Mouse (Mus musculus): ENCODE data around the gene Acbd4.

Acbd4 gene

DNA sequence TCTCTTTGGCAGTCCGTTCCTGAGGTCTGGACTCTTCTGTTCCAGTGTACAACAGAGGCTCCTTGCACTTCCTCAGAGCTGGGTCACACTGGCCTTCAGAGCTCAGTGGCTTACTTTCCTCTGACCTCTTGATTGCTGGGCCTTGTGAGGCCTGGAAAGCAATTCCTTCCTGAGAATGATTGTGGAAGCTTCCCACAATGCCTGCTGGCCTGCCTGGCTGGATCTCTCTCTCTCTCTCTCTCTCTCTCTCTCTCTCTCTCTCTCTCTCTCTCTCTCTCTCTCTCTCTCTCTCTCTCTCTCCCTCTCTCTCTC, 40.4 kb downstream of the Acbd4 start:
- DNase-seq (ENCODE audit: low spot score): no peak

DNA sequence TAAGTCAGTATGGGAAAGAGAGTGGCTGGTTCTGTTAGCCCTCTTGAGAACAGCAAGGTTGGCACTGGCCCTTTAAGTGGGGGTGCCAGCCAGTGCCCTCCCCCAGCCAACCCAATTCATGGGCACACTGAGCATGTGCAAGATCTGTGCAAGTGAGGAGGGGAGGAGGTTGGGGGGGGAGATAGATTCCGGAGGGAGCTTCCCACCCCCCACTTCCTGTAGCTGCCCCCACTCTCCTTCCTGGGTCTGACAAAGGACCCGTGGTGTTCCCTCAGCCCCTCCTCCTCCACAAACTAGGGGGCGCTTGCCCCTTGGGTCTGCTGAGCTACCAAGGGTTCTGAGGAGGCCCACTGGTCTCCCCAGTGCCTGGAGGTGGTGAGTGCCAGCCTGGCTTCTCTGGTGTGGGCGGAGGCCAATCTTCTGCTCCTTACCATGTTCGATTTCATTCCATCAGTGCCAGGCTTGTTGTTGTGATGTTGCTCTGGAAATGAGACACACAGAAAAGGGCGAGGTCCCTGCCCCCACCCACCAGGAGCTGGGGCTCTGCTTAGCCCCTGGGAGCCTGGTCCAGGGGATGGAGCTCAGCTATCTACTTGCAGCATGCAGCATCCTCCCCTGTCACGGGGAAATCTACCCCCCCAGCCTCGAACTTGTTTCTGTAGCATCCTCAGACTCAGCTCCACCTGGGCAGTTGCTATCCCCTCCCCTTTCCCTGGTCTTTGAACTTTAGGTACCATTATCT, 41.1 kb downstream of the Acbd4 start:
- DNase-seq (ENCODE audit: low spot score): peak; percentile 60

DNA sequence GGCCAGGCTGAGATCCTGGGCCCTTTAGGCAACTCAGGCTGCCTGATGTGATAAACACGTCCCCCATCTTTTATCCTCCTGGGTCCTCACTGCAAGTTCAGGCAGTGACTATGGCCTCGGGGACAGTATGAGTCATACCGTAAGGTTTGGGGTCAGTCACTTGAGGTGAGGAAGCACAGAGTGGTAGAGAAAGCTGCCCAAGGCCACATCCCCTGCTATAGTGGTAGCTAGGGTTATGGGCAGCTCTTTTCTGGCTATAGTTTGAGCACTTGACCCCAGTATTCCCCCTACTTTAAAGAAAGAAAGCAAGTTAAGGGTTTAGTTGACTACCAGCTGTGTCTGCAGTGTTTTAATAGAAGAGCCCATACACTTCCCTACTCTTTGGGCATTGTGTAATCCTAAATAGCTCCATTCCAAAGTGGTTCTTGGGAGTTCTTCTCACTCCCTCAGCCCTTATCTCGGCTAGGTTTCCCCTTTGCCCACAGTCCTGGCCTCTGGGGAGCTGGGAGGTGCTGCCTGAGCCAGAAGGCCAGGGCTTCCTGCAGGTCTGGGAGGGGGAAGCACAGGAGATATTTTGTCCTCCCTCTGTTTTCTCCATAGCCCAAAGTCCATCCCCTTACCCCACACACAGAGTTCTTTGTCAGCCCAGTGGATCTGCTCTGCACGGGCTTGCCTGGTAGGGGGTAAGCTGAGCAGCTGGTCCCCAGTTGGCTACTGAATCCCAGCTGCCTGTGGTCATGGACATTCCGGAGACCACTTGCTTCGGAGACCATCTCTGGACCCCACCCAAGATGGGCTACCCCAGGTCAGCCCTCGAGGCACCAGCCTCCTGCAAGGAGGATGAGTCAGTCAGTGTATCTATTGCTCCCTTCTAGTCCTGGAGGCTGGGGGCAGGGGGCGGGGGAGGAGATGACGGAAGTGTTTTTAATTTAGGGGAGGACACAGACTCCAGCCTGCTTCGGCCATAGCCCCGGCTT, 43.1 kb downstream of the Acbd4 start:
- no peak for DNase-seq (ENCODE audit: low spot score)

DNA sequence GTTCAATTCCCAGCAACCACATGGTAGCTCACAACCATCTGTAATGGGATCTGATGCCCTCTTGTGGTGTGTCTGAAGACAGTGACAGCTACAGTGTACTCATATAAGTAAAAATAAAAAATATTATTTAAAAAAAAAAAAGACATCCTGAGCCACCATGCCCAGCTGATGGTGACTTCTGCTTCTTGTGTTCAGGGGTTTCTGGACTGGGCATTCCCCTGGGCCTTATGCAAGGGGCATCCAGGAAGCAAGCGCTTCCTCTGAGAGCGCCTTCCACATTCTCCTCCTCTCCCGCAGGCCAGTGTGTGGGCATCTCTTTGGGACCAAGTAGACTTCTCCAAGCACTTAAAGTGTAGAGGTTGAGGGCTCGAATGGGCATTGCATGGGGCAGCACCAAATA, 44.9 kb downstream of the Acbd4 start:
- DNase-seq (ENCODE audit: low spot score): no peak

DNA sequence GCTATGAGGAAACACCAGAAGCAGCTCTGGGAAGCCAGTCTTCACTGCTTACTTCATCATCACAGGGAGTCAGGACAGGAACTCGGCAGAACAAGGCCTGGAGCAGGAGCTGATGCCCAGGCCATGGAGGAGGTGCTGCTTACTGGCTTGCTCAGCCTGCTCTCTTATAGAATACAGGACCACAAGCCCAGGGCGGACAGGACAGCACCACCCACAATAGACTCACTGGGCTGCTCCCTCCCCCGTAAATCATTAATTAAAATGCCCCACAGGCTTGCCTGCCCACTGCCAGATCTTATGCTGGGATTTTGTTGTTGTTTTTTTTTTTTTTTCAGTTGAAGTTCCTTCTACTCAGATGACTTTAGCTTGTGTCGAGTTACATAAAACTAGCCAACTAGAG, 46.3 kb downstream of the Acbd4 start:
- DNase-seq (ENCODE audit: low spot score): no peak

DNA sequence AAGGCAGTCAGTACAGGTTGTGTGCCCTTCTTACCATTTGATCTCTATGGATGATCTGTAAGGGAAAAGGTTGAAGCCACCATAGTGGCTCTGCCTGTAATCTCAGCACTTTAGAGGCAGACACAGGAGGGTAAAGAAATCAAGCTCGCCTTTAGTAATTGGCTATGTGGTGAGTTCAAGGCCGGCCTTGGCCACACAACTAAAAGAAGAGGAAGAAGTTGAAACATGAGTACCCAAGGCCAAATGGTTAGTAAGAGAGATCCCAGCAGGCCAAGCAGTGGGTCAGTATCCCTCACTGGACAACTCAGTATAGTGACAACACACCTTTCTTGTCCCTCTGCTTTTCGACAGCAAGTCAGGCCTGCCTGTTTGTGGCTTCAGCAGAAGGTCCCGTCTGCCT, 48.3 kb downstream of the Acbd4 start:
- no peak for DNase-seq (ENCODE audit: low spot score)

DNA sequence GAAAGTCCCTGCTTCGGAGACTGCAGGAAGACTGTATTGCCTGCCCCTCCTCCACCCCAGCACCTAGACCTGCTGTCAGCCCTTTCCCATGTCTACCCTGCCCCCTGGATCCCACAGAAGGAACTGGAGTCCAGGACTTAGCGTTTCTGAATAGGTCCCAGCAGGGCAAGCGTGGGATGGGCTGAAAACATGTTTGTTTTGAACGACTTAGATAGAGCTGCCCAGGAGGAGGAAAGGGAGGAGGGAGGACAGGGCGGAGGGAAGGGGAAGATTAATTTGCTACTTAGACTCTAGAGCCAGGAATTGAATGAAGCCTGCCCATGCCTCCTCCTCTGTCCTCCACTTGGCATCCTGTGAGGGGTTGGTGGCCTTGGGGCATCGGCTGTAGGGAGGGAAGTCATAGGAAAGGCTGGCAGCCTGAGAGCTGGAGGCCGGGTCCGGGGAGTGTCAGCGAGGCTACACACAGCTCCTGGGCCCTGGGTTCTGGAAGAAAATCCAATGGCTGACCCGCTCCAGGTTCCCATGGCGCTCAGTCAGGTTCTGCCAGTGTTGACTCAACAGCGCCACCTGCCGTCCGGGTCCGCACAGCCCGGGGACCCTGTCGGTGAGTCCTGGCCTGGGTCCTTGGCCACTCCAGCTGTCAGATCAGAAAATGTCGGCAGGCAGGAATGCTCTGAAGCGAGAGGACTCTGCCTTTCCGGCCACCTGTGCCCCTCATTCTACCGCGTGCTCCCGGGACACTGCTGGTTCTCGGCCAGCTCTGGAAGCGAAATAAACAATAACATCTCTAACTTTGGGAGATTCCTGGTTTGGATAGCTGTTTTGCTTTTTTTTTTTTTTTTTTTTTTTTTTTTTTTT, 57.4 kb downstream of the Acbd4 start:
- DNase-seq (ENCODE audit: low spot score): peak; percentile 95

DNA sequence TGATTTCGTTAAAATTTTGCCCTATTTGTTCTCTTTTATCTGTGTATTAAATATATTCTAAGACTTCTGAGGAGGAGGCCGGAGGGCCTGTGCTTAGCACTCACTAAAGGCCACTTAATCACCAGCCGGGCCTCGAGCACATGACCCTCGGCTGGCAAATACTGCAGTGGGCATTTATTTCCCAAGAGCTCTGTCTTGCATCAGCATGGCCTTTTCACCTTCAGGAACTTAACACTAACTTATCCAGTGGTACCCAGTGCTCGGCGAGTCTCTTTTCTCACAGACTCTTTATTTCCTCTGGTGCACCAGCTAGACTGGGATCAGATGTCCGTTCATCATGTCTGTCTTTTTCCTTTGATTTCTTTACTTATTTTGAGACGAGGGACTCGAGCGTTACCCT, 59.3 kb downstream of the Acbd4 start:
- DNase-seq (ENCODE audit: low spot score): no peak

DNA sequence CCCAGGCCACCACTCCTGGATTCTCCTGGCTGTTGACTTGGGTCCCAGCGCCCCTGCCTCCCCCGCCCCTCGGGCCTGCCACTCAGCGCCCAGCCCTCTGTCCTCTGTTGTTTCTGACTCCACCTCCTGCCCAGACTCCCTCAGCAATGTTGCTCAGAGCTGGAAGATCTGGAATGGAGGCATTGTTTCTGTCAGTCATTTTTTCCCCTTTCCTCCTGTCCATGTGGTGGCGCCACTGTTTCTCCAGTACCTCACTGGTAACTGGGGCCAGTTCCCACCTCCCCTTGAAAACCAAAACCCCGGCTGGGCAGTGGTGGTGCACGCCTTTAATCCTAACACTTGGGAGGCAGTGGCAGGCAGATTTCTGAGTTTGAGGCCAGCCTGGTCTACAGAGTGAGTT, 60.0 kb downstream of the Acbd4 start:
- no peak for DNase-seq (ENCODE audit: low spot score)
